Mouse (Mus musculus): ENCODE measurements at regions not wholly inside any gene's neighbourhood (a gene's known extent, or its start where the extent isn't known, plus 50 kb on each side); places are given as distances from the start of the nearest gene placed in this dataset.

DNA sequence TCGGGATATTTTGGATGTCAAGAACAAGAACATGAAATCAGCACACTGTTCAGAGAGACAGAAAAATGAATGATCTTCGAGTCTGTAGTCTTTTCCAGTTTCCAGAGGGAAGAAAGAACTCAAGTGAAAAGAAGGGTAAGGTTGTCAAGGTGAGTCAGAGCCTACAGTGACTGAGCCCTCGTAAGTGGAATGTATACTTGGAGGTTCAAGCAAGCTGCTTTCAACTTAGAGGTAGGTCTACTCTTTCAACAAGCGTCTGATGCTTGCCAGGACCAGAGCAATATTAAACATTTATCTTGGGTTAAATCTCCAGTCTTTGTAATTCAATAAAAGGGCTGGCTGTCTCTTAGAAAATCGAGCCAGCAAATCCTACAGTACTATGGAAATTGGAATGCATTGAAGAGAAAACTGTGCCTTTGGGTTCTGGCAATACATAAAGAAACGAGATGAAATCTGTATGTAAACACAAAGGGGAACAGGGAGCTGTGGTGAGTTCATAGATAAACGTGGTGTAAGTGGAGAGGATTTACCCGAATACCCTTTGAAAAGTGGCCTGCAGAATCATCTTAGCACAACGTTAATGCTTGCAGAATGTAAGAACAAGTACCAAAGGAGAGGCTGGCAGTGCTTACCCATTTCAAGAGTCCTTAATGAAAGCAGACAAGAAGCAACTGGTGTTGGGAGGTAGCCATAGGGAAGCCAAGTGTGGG is 82.2 kb upstream of the Dcn start:
- no peak for DNase-seq

GRCm38 (mm10) chr10:97397896-97398295 is 81.5 kb upstream of the Dcn start:
- DNase-seq = no peak

DNA sequence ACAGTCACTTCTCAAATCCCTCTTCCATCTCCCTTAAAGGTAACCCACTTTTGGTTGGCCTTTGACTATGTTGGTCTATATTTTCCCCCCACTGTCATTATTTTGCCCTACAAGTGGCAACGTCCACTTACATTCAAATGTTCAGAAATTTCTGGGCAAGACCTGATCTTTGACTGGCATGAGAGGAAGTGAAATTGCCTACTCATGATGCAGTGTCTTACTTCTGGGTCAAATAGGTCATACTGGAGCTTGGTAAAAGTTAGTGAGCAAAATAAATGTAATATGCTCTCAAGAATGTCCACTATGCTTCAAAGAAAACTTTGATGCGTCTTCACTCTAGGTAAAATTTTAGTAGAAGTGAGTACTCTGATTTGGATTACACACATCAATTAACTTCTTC is 76.9 kb upstream of the Dcn start:
- no peak for DNase-seq

GRCm38 (mm10) chr10:97404076-97404787 is 75.2 kb upstream of the Dcn start:
- DNase-seq = no peak

DNA sequence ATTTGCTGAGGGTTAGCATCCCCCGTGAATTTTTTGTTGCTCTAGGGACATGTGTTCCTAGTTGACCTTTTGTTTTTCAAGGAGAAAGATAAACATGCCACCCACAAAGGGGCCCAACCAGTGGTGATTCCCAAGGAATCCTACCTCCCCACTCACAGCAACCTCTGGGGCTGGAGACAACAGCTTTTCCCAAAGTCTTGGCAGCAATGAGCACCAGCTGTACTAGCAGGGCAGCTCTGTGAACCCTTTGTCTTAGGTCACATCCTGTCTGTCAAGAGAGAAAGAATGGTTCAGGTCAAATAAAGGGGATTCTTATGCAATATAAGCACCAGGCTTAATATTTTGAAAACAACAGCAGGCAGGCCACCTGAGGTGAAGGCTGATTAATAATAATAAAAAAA is 70.2 kb upstream of the Dcn start:
- DNase-seq = peak in 1 of 2 experiments; percentile 34

DNA sequence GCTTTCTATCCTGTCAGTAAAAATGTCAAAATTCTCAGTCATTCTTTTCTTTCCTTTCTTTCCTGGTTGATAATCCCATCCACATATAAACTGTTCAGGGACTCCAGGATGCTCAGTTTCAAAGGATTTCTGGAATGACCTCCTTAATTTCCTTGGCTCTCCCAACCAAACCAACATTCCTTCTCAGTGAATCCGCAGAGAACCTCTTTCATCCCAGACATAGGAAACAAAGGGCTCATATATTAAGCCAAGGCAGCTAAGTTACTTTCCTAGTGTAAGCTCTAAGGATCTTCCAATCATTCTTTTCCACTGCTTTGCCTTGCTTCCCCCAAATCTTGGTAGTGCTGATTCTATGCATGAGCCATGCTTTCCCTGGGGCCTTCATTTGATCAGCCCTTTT is 69.5 kb upstream of the Dcn start:
- DNase-seq = no peak

- no peak for DNase-seq
These were observed 56.8 kb upstream of the Dcn start for GRCm38 (mm10) chr10:97422579-97422978.

DNA sequence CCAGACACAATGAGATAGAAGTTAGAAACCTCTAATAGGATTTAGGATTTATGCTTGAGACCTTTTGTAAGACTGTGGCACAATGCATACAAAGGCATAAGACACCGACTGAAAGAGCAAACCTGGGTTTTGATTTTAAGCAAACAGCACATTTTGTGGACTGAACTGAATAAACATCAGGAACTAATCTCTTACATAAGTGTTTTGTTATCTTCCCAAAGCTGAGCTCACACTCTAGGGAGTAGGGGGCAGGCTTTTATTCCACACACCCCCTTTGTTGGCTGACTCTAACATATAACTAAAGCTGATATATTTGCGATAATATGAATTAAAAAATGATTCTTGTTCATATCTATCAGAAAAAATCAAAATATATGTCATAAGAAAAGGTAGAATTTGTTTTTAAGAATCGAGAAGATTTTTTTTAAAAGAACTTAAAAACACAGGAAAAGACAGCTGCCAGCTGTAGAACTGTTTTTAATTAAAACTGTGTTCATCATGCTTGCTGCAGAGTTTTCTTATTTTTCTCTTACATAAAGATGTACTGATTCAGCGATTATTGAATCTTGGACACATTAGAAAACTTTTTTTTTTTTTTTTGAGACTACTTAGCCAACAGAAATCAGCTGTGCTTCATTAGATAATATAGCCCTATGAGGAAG is 56.2 kb upstream of the Dcn start:
- DNase-seq = no peak
